8 mouse cellular contexts compared by ENCODE assay signal in the genomic region with DNA sequence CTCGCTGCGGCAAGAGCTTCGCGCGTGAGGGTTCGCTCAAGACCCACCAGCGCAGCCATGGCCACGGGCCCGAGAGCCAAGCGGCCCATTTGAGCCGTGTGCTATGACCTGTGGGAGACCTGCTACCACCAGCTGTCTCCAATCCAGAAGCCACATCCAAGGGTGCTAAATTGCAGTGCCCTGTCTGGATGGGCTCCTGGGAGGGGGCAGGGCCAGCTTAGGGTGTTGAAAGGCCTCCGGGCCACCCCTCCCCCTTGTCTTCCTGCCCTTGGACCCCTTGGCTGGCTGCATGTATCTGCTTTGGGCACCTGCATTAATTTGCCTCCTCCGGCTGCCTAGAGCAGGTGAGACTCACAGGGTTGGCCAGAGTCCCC. TPM values are rescaled to one million over a fixed set of nuclear protein-coding genes. Genes with fewer than 3 reads are reported as not detected.
A peak's percentile ranks its signal among the peaks of the same experiment; 100 is the strongest.
DNase-seq lines count a peak whose midpoint lies in the region; ATAC-seq and TF ChIP-seq lines count a peak whose summit lies in the region.

No protein-coding gene starts in this region.

- intact Hi-C loops in heart, postnatal 25 days (cut with DNase I): no loop called here

- peak overlapping the region; percentile 67 for H3K4me2 ChIP-seq in intestine, postnatal 0 days (replicated peaks; ENCODE audit: low read depth)

- peaks cover 76% of the 10 kb centered on the region for H3K27me3 ChIP-seq in embryonic facial prominence, embryonic 10.5 days (replicated peaks; ENCODE audit: low read depth, poor library complexity, severe bottlenecking)
- peaks cover 5% of the 10 kb centered on the region for H3K27me3 ChIP-seq in intestine, postnatal 0 days (replicated peaks; ENCODE audit: control insufficient read depth, insufficient read depth, low read length)
- H3K27me3 ChIP-seq in midbrain, embryonic 10.5 days (ENCODE audit: low read depth, poor library complexity, severe bottlenecking): peaks cover 69% of the 10 kb centered on the region

- peak overlapping the region; percentile 54; the same call in 1 of the 2 replicates for H3K27ac ChIP-seq in embryonic facial prominence, embryonic 10.5 days (replicated peaks)
- no peak overlapping the region for H3K27ac ChIP-seq in intestine, postnatal 0 days (ENCODE audit: low read depth, low read length)
- H3K27ac ChIP-seq in midbrain, embryonic 10.5 days (replicated peaks): peak overlapping the region; percentile 60

- no peak for ATAC-seq in intestine, postnatal 0 days

- WGBS in embryonic facial prominence, embryonic 10.5 days: 21% methylated on average over 13 of the region's 13 CpGs
- 31% methylated on average over 13 of the region's 13 CpGs for WGBS in intestine, postnatal 0 days
- WGBS in midbrain, embryonic 10.5 days: 24% methylated on average over 13 of the region's 13 CpGs

- no peaks in the 10 kb centered on the region for H3K36me3 ChIP-seq in embryonic facial prominence, embryonic 10.5 days (replicated peaks)
- no peaks in the 10 kb centered on the region for H3K36me3 ChIP-seq in intestine, postnatal 0 days (ENCODE audit: control insufficient read depth, insufficient read depth)
- H3K36me3 ChIP-seq in midbrain, embryonic 10.5 days: no peaks in the 10 kb centered on the region

- peak; percentile 93 for DNase-seq in heart, adult 11 months
- no peak for DNase-seq in heart, postnatal 25 days (ENCODE audit: low spot score)
- DNase-seq in embryonic facial prominence, embryonic 10.5 days (ENCODE audit: low spot score): no peak
- DNase-seq in midbrain, embryonic 10.5 days (ENCODE audit: low spot score): no peak
- no peak for DNase-seq in thymus, adult 18-20 months
- no peak for DNase-seq in spleen, postnatal 10 days (ENCODE audit: low spot score in 2 of 2)
- DNase-seq in gastrocnemius, adult 8-10 months (ENCODE audit: low spot score in 2 of 2): no peak

- no peaks in the 10 kb centered on the region for H3K9me3 ChIP-seq in embryonic facial prominence, embryonic 10.5 days
- no peaks in the 10 kb centered on the region for H3K9me3 ChIP-seq in intestine, postnatal 0 days (ENCODE audit: control insufficient read depth)
- no peaks in the 10 kb centered on the region for H3K9me3 ChIP-seq in midbrain, embryonic 10.5 days (replicated peaks)

- no peak for TF ChIP-seq CTCF in intestine, postnatal 0 days (IDR thresholded peaks at IDR 0.05; ENCODE audit: low read depth)

- no peak overlapping the region; the same call in 1 of the 2 replicates for H3K9ac ChIP-seq in intestine, postnatal 0 days (ENCODE audit: low read depth, low read length)

- H3K4me3 ChIP-seq in embryonic facial prominence, embryonic 10.5 days: peak overlapping the region; percentile 63
- H3K4me3 ChIP-seq in intestine, postnatal 0 days (ENCODE audit: low read depth, low read length): peak overlapping the region; percentile 26
- H3K4me3 ChIP-seq in midbrain, embryonic 10.5 days: peak overlapping the region; percentile 57

- H3K4me1 ChIP-seq in embryonic facial prominence, embryonic 10.5 days: peaks cover 32% of the 10 kb centered on the region
- 0 out of 2 replicates have a peak, but pooled peaks cover 2% of the 10 kb centered on the region for H3K4me1 ChIP-seq in intestine, postnatal 0 days (replicated peaks; ENCODE audit: control insufficient read depth, insufficient read depth, low read length)
- peaks cover 29% of the 10 kb centered on the region for H3K4me1 ChIP-seq in midbrain, embryonic 10.5 days

RNA-seq across cellular contexts. Expression of gene AI854703, which starts 3.1 kb away (rescaled TPM):
- under 1 TPM; 0.14 to 0.23 TPM for total RNA-seq in heart, postnatal 25 days (2021)
- polyA plus RNA-seq in embryonic facial prominence, embryonic 10.5 days (2016; fragmentation: Nextera tagmentation; extraction: Ambion mirVana): 1.1 TPM in 2 replicates
- polyA plus RNA-seq in intestine, postnatal 0 days (2015; fragmentation: Nextera tagmentation; extraction: Ambion mirVana): 0.55 and 0.63 TPM in 2 replicates
- 0.89 TPM in 2 replicates for polyA plus RNA-seq in midbrain, embryonic 10.5 days (2016; fragmentation: Nextera tagmentation; extraction: Ambion mirVana)
- total RNA-seq in gastrocnemius, adult 8-10 months (2022): 1 to 10 TPM in 1 of 4 experiments, under 1 TPM in 3; 0.56 to 1.2 (median 0.71) TPM

RNA-seq across cellular contexts. Expression of gene Gimap8, which starts 17.4 kb away (rescaled TPM):
- total RNA-seq in heart, postnatal 25 days (2021): 1 to 10 TPM; 7.8 to 8.0 TPM
- polyA plus RNA-seq in embryonic facial prominence, embryonic 10.5 days (2016; fragmentation: Nextera tagmentation; extraction: Ambion mirVana): 0.48 and 0.51 TPM in 2 replicates
- polyA plus RNA-seq in intestine, postnatal 0 days (2015; fragmentation: Nextera tagmentation; extraction: Ambion mirVana): 1.1 and 1.2 TPM in 2 replicates
- 0.44 and 0.82 TPM in 2 replicates for polyA plus RNA-seq in midbrain, embryonic 10.5 days (2016; fragmentation: Nextera tagmentation; extraction: Ambion mirVana)
- total RNA-seq in gastrocnemius, adult 8-10 months (2022): 1 to 10 TPM; 1.3 to 2.0 (median 1.5) TPM

RNA-seq across cellular contexts. Expression of gene Zfp775, which starts 27.8 kb away (rescaled TPM):
- total RNA-seq in heart, postnatal 25 days (2021): 10 to 100 TPM; 10.9 to 11.2 TPM
- polyA plus RNA-seq in embryonic facial prominence, embryonic 10.5 days (2016; fragmentation: Nextera tagmentation; extraction: Ambion mirVana): 10.1 and 10.8 TPM in 2 replicates
- 2.2 TPM in 2 replicates for polyA plus RNA-seq in intestine, postnatal 0 days (2015; fragmentation: Nextera tagmentation; extraction: Ambion mirVana)
- 10.3 and 11.4 TPM in 2 replicates for polyA plus RNA-seq in midbrain, embryonic 10.5 days (2016; fragmentation: Nextera tagmentation; extraction: Ambion mirVana)
- 10 to 100 TPM in 2 of 4 experiments, 1 to 10 TPM in 2; 8.8 to 12.1 (median 9.9) TPM for total RNA-seq in gastrocnemius, adult 8-10 months (2022)

RNA-seq across cellular contexts. Expression of gene Gm44965, which starts 35.9 kb away (rescaled TPM):
- total RNA-seq in heart, postnatal 25 days (2021): 1 to 10 TPM; 1.0 to 2.2 TPM
- 0.91 TPM in 1 of 2 replicates, not detected in the other for polyA plus RNA-seq in embryonic facial prominence, embryonic 10.5 days (2016; fragmentation: Nextera tagmentation; extraction: Ambion mirVana)
- not detected in 2 replicates for polyA plus RNA-seq in intestine, postnatal 0 days (2015; fragmentation: Nextera tagmentation; extraction: Ambion mirVana)
- polyA plus RNA-seq in midbrain, embryonic 10.5 days (2016; fragmentation: Nextera tagmentation; extraction: Ambion mirVana): 0.39 and 0.50 TPM in 2 replicates
- 1 to 10 TPM in 2 of 4 experiments, not detected in 2; 4.4 to 9.4 TPM for total RNA-seq in gastrocnemius, adult 8-10 months (2022)

RNA-seq across cellular contexts. Expression of gene Repin1, which starts 36.0 kb away (rescaled TPM):
- 10 to 100 TPM; 31.0 to 31.8 TPM for total RNA-seq in heart, postnatal 25 days (2021)
- polyA plus RNA-seq in embryonic facial prominence, embryonic 10.5 days (2016; fragmentation: Nextera tagmentation; extraction: Ambion mirVana): 50.7 and 56.2 TPM in 2 replicates
- polyA plus RNA-seq in intestine, postnatal 0 days (2015; fragmentation: Nextera tagmentation; extraction: Ambion mirVana): 11.3 and 12.0 TPM in 2 replicates
- polyA plus RNA-seq in midbrain, embryonic 10.5 days (2016; fragmentation: Nextera tagmentation; extraction: Ambion mirVana): 58.9 and 59.4 TPM in 2 replicates
- total RNA-seq in gastrocnemius, adult 8-10 months (2022): 10 to 100 TPM; 28.9 to 35.0 (median 33.6) TPM
